Mouse (Mus musculus) megakaryocyte, embryonic 14.5 days (primary cell): ENCODE measurements around the gene Lingo1. TPM values are rescaled to one million over a fixed set of nuclear protein-coding genes. Genes with fewer than 3 reads are reported as not detected.

Experiments used
- H3K27me3 ChIP-seq: replicated peaks from 2 replicates; pipeline ENCODE3; 2012; ENCODE audit warnings: inconsistent platforms
- H3K36me3 ChIP-seq: replicated peaks from 2 replicates; pipeline ENCODE3; 2012; ENCODE audit warnings: low read length, inconsistent platforms, mixed read lengths
- H3K4me1 ChIP-seq: 2 replicates; pipeline ENCODE4 v1.6.1; 2012; ENCODE audit warnings: inconsistent platforms
- H3K4me3 ChIP-seq: replicated peaks from 2 replicates; pipeline ENCODE3; 2012; ENCODE audit warnings: moderate library complexity, mild to moderate bottlenecking, inconsistent platforms
- H3K9me3 ChIP-seq: 2 replicates; pipeline ENCODE4 v1.6.1; 2012; ENCODE audit warnings: inconsistent platforms
- FLI1 ChIP-seq: IDR thresholded peaks from 2 replicates; pipeline ENCODE4 v1.6.1; 2012; ENCODE audit warnings: low read length, inconsistent platforms, mixed read lengths
- GATA1 ChIP-seq: IDR thresholded peaks from 3 replicates; pipeline ENCODE4 v1.6.1; 2012; ENCODE audit warnings: mixed read lengths, low read length, inconsistent platforms, borderline replicate concordance
- polyA plus RNA-seq: library from polyadenylated mRNA; stranded (reverse); fragments of >175 nt; gene quantifications from 2 replicates; pipeline ENCODE4 v1.2.3, GENCODE M21; 2012; ENCODE audit warnings: low replicate concordance; ENCODE audit not compliant: insufficient read depth

Gene Lingo1
- polyA plus RNA-seq, 1 experiment, result 15.1 TPM

- TF ChIP-seq FLI1 (no peak), GATA1 (no peak)
- Histone ChIP-seq H3K27me3 (peaks cover 44% of the 10 kb centered on the region), H3K9me3 (peaks cover 3% of the 10 kb centered on the region; the same call in 1 of the 2 replicates), H3K4me3 (no peak overlapping the region), H3K36me3 (no peaks in the 10 kb centered on the region), H3K4me1 (peaks cover 4% of the 10 kb centered on the region; the same call in 1 of the 2 replicates)
These were observed 109.7 kb downstream of the Lingo1 start for GRCm38 (mm10) chr9:56686339-56687144.

GRCm38 (mm10) chr9:56682826-56683225, 113.4 kb downstream of the Lingo1 start:
- Histone ChIP-seq H3K9me3 (peaks cover 6% of the 10 kb centered on the region), H3K27me3 (peaks cover 32% of the 10 kb centered on the region), H3K4me3 (no peak overlapping the region), H3K4me1 (peaks cover 4% of the 10 kb centered on the region; the same call in 1 of the 2 replicates), H3K36me3 (no peaks in the 10 kb centered on the region)
- TF ChIP-seq FLI1 (no peak), GATA1 (no peak)

- Histone ChIP-seq H3K27me3 (peaks cover 29% of the 10 kb centered on the region), H3K36me3 (no peaks in the 10 kb centered on the region), H3K4me1 (peaks cover 3% of the 10 kb centered on the region; the same call in 1 of the 2 replicates), H3K4me3 (no peak overlapping the region), H3K9me3 (peaks cover 6% of the 10 kb centered on the region)
- TF ChIP-seq GATA1 (no peak), FLI1 (no peak)
These were observed 114.3 kb downstream of the Lingo1 start for GRCm38 (mm10) chr9:56681950-56682349.

- Histone ChIP-seq H3K9me3 (peaks cover 6% of the 10 kb centered on the region), H3K36me3 (no peaks in the 10 kb centered on the region), H3K4me1 (no peaks in the 10 kb centered on the region), H3K27me3 (peaks cover 30% of the 10 kb centered on the region), H3K4me3 (no peak overlapping the region)
- TF ChIP-seq FLI1 (no peak), GATA1 (no peak)
These were observed 117.2 kb downstream of the Lingo1 start for GRCm38 (mm10) chr9:56678929-56679681.

- TF ChIP-seq FLI1, result no peak
- no peak for TF ChIP-seq GATA1
- H3K4me1 ChIP-seq, result no peaks in the 10 kb centered on the region
- peaks cover 9% of the 10 kb centered on the region for H3K9me3 ChIP-seq
- no peaks in the 10 kb centered on the region for H3K36me3 ChIP-seq
- H3K4me3 ChIP-seq, result no peak overlapping the region
- peaks cover 23% of the 10 kb centered on the region for H3K27me3 ChIP-seq
These were observed 120.6 kb downstream of the Lingo1 start for GRCm38 (mm10) chr9:56675696-56676095.

- Histone ChIP-seq H3K9me3 (peaks cover 3% of the 10 kb centered on the region; the same call in 1 of the 2 replicates), H3K4me3 (no peak overlapping the region), H3K4me1 (no peaks in the 10 kb centered on the region), H3K36me3 (no peaks in the 10 kb centered on the region), H3K27me3 (peaks cover 32% of the 10 kb centered on the region)
- TF ChIP-seq FLI1, result no peak
- TF ChIP-seq GATA1, result no peak
These were observed 126.6 kb downstream of the Lingo1 start for GRCm38 (mm10) chr9:56669605-56670221.

GRCm38 (mm10) chr9:56664136-56664535, 132.1 kb downstream of the Lingo1 start:
- H3K4me1 ChIP-seq, result no peaks in the 10 kb centered on the region
- no peak for TF ChIP-seq GATA1
- no peak for TF ChIP-seq FLI1
- peaks cover 43% of the 10 kb centered on the region for H3K27me3 ChIP-seq
- H3K36me3 ChIP-seq, result no peaks in the 10 kb centered on the region
- no peaks in the 10 kb centered on the region for H3K9me3 ChIP-seq
- no peak overlapping the region for H3K4me3 ChIP-seq

- Histone ChIP-seq H3K4me1 (no peaks in the 10 kb centered on the region), H3K27me3 (peaks cover 49% of the 10 kb centered on the region), H3K9me3 (no peaks in the 10 kb centered on the region), H3K4me3 (no peak overlapping the region), H3K36me3 (no peaks in the 10 kb centered on the region)
- TF ChIP-seq GATA1 (no peak), FLI1 (no peak)
These were observed 133.3 kb downstream of the Lingo1 start for GRCm38 (mm10) chr9:56662946-56663345.

- H3K9me3 ChIP-seq, result no peaks in the 10 kb centered on the region
- H3K36me3 ChIP-seq, result no peaks in the 10 kb centered on the region
- TF ChIP-seq FLI1, result no peak
- peaks cover 52% of the 10 kb centered on the region for H3K27me3 ChIP-seq
- H3K4me1 ChIP-seq, result no peaks in the 10 kb centered on the region
- no peak overlapping the region for H3K4me3 ChIP-seq
These were observed 133.9 kb downstream of the Lingo1 start for GRCm38 (mm10) chr9:56662405-56662804.
